Mouse (Mus musculus) lung, postnatal 0 days (tissue): ENCODE measurements around the gene A430089I19Rik. TPM values are rescaled to one million over a fixed set of nuclear protein-coding genes. Genes with fewer than 3 reads are reported as not detected.
"Not testable (repeated sequence)": the region's sequence is repeated elsewhere in the genome, so short reads cannot be mapped to it uniquely, and the experiment has no call there.

Source experiments
- ATAC-seq: fragments of 200-750 bp; cut with Nextera tagmentation; 2 replicates; pipeline ENCODE4 v1.8.0; 2017; ENCODE audit warnings: moderate library complexity
- DNase-seq: peaks from one replicate; pipeline ENCODE4 v3.0.0-alpha.2; 2016; ENCODE audit warnings: low spot score
- H3K27ac ChIP-seq: fragments of 300-500 bp; sonication (generic); 2 replicates; pipeline ENCODE4 v1.5.1; 2014; ENCODE audit warnings: antibody characterized with exemption, mild to moderate bottlenecking, low read length, mixed read lengths
- H3K27me3 ChIP-seq: fragments of 300-500 bp; sonication (generic); replicated peaks from 2 replicates; pipeline ENCODE4 v1.6.1; 2014; ENCODE audit warnings: low read length, mixed read lengths; ENCODE audit not compliant: insufficient read depth
- H3K36me3 ChIP-seq: fragments of 300-500 bp; sonication (generic); 2 replicates; pipeline ENCODE4 v1.6.1; 2014; ENCODE audit warnings: low read length, mixed read lengths; ENCODE audit not compliant: insufficient read depth
- H3K4me1 ChIP-seq: fragments of 300-500 bp; sonication (generic); 2 replicates; pipeline ENCODE4 v1.6.1; 2014; ENCODE audit warnings: antibody characterized with exemption, low read depth, low read length, mixed read lengths; ENCODE audit not compliant: insufficient read depth
- H3K4me2 ChIP-seq: fragments of 300-500 bp; sonication (generic); replicated peaks from 2 replicates; pipeline ENCODE4 v1.6.1; 2014; ENCODE audit warnings: low read depth, mild to moderate bottlenecking, low read length, moderate library complexity, mixed read lengths
- H3K4me3 ChIP-seq: fragments of 300-500 bp; sonication (generic); 2 replicates; pipeline ENCODE4 v1.5.1; 2014; ENCODE audit warnings: low read depth, low read length
- H3K9ac ChIP-seq: fragments of 300-500 bp; sonication (generic); replicated peaks from 2 replicates; pipeline ENCODE4 v1.6.1; 2014; ENCODE audit warnings: low read depth, mild to moderate bottlenecking
- H3K9me3 ChIP-seq: fragments of 300-500 bp; sonication (generic); 2 replicates; pipeline ENCODE4 v1.6.1; 2016; ENCODE audit warnings: low read length, mixed read lengths
- WGBS: fragments of 180-500 bp; shearing (Covaris S2); extraction: QIAGEN DNeasy Blood & Tissue Kit; methylation state at CpG from one replicate; pipeline ENCODE4 v1.1.7; 2014; 5-methylcytosine and 5-hydroxymethylcytosine counted together
- polyA plus RNA-seq: library from polyadenylated mRNA; unstranded; fragments of >200 nt; fragmentation: Nextera tagmentation; extraction: Ambion mirVana; gene quantifications from 2 replicates; pipeline ENCODE4 v1.2.1, GENCODE M21; 2015

A430089I19Rik gene
- polyA plus RNA-seq: not detected in 2 replicates

DNA sequence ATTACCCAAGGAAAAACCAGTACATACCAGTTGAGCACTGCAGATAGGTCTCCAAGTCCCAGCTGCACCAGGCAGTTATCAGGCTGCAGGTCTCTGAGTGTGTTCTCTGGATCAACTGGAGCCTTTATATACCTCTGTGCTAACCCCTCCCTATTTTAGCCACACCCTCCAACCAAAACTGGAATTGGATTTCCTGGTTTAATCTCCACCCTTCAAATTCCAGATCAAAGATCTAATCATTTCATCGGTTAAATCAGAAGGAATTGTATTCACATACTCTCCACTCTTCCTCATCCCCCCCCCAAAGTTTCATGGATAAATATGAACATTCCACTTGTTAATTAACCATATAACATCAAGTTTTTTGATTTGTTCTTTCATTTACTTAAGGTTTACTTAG is at the start of gene A430089I19Rik:
A430089I19Rik (minus strand) TSS at position 101 of the 400 bp plus-strand sequence.
- ATAC-seq, DNase-seq: not testable (repeated sequence)
- WGBS: 94% methylated on average over 1 of the region's 1 CpGs

DNA sequence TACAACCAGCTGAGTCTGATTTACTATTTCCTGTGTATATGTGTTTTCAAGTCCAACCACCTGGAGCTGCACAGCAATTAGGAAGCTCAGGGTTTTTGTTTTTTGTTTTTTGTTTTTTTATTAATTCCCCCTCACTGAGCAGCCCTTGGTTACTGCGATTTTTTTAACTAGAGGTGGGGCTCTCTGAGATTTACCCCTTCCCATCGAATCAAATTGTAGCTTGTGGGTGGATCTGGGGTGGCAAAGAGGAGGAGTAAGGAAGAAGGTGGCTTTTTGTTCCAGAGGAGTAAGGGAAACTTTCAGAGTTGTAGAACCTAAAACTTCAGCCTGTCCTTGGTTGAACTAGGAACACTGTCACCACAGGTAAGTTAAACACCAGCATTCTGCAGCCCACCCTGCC is 32.9 kb upstream of the A430089I19Rik start, which contains the start of gene AA792892:
AA792892 (plus strand) TSS at position 301 of the 400 bp plus-strand sequence.
- H3K9me3 ChIP-seq, DNase-seq, H3K36me3 ChIP-seq, H3K4me1 ChIP-seq, ATAC-seq, H3K4me3 ChIP-seq, H3K9ac ChIP-seq, H3K4me2 ChIP-seq, H3K27me3 ChIP-seq, H3K27ac ChIP-seq: not testable (repeated sequence)
- no CpG with 5 or more reads among the region's 2 CpGs for WGBS

More for the DNA sequence above, at the start of gene A430089I19Rik:
- not testable (repeated sequence) for H3K4me3 ChIP-seq, H3K27me3 ChIP-seq, H3K36me3 ChIP-seq, H3K27ac ChIP-seq, H3K4me1 ChIP-seq, H3K9me3 ChIP-seq, H3K4me2 ChIP-seq, H3K9ac ChIP-seq

DNA sequence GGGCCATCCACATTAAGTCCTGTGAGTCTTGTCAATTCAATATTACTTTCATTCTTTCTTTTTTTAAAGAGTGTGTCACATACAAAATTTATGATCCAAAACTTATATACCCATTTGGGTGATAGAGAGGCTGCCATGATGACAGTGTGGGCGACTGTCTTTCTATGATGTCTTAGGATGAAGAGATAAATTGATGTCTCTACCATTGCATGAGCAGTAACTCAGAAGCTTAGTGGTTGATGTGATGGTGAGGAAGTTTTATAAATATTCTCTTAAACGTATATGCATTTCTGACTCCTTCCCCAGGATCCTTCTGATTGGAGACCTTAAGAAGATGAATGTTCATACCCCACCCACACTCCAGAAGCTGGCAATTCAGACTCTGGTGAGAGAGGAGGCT is 7.5 kb upstream of the A430089I19Rik start, which contains the start of gene Gm6502:
Gm6502 (plus strand) TSS at position 301 of the 400 bp plus-strand sequence.
- not testable (repeated sequence) for DNase-seq, H3K4me3 ChIP-seq, H3K27ac ChIP-seq, H3K27me3 ChIP-seq, H3K4me2 ChIP-seq, H3K4me1 ChIP-seq, ATAC-seq, H3K9ac ChIP-seq, H3K36me3 ChIP-seq, H3K9me3 ChIP-seq
- no CpG with 5 or more reads among the region's 2 CpGs for WGBS

Other genes with a start within 250 kb of the A430089I19Rik start
- gene BC061212, start 236.3 kb downstream of the A430089I19Rik start, polyA plus RNA-seq: not detected in 2 replicates
- not detected in 2 replicates for gene Gm6351, start 230.4 kb downstream of the A430089I19Rik start, polyA plus RNA-seq
- gene Gm3106, start 88.8 kb downstream of the A430089I19Rik start, polyA plus RNA-seq: not detected in 2 replicates
- not detected in 2 replicates for gene Gm6502, start 7.6 kb upstream of the A430089I19Rik start, polyA plus RNA-seq
- gene AA792892, start 33.0 kb upstream of the A430089I19Rik start, polyA plus RNA-seq: not detected in 2 replicates
- gene Gm7682, start 139.0 kb upstream of the A430089I19Rik start, polyA plus RNA-seq: not detected in 2 replicates
- gene Gm3139, start 219.5 kb upstream of the A430089I19Rik start, polyA plus RNA-seq: not detected in 2 replicates